Mouse (Mus musculus) midbrain, embryonic 14.5 days (tissue): Measurements from ENCODE around the gene Arx. TPM values are rescaled to one million over a fixed set of nuclear protein-coding genes. Genes with fewer than 3 reads are reported as not detected.

Experiments used
- ATAC-seq: fragments of 200-750 bp; cut with Nextera tagmentation; 2 replicates; pipeline ENCODE4 v1.8.0; 2017; ENCODE audit warnings: moderate number of reproducible peaks, moderate library complexity; ENCODE audit not compliant: low FRiP score, low TSS enrichment
- DNase-seq: peaks from one replicate; pipeline ENCODE4 v3.0.0-alpha.2; 2015
- H3K27ac ChIP-seq: fragments of 300-500 bp; sonication (generic); replicated peaks from 2 replicates; pipeline ENCODE4 v1.5.1; 2014; ENCODE audit warnings: mild to moderate bottlenecking, low read depth, low read length, moderate library complexity
- H3K27me3 ChIP-seq: fragments of 300-500 bp; sonication (generic); 2 replicates; pipeline ENCODE4 v1.6.1; 2014; ENCODE audit warnings: low read length, control low read depth, mixed read lengths; ENCODE audit not compliant: control insufficient read depth, insufficient read depth
- H3K36me3 ChIP-seq: fragments of 300-500 bp; sonication (generic); 2 replicates; pipeline ENCODE4 v1.6.1; 2014; ENCODE audit warnings: low read length, control low read depth; ENCODE audit not compliant: control insufficient read depth, insufficient read depth
- H3K4me1 ChIP-seq: fragments of 300-500 bp; sonication (generic); 2 replicates; pipeline ENCODE4 v1.6.1; 2014; ENCODE audit warnings: mild to moderate bottlenecking, antibody characterized with exemption, low read length, control low read depth; ENCODE audit not compliant: control insufficient read depth, insufficient read depth
- H3K4me2 ChIP-seq: fragments of 300-500 bp; sonication (generic); 2 replicates; pipeline ENCODE4 v1.6.1; 2014; ENCODE audit warnings: mild to moderate bottlenecking, low read length, moderate library complexity
- H3K4me3 ChIP-seq: fragments of 300-500 bp; sonication (generic); replicated peaks from 2 replicates; pipeline ENCODE4 v1.5.1; 2014; ENCODE audit warnings: low read depth, low read length
- H3K9ac ChIP-seq: fragments of 300-500 bp; sonication (generic); replicated peaks from 2 replicates; pipeline ENCODE4 v1.6.1; 2014; ENCODE audit warnings: mild to moderate bottlenecking, low read length, moderate library complexity
- H3K9me3 ChIP-seq: fragments of 300-500 bp; sonication (generic); 2 replicates; pipeline ENCODE4 v1.6.1; 2016; ENCODE audit warnings: low read length, control low read depth, mixed read lengths; ENCODE audit not compliant: control insufficient read depth
- WGBS: fragments of 180-500 bp; shearing (Covaris S2); extraction: QIAGEN DNeasy Blood & Tissue Kit; methylation state at CpG from one replicate; pipeline ENCODE4 v1.1.7; 2014; 5-methylcytosine and 5-hydroxymethylcytosine counted together
- polyA plus RNA-seq: library from polyadenylated mRNA; unstranded; fragments of >200 nt; fragmentation: Nextera tagmentation; extraction: Ambion mirVana; gene quantifications from 2 replicates; pipeline ENCODE4 v1.2.1, GENCODE M21; 2014

Arx gene
- polyA plus RNA-seq, result 0.70 and 1.0 TPM in 2 replicates

- ATAC-seq, result peak; percentile 94
- no peak within 1 kb of the TSS for H3K9ac ChIP-seq
- H3K27me3 ChIP-seq, result peaks cover 58% of the 10 kb centered on the region
Observed at GRCm38 (mm10) chrX:93286291-93286893, at the start of gene Arx. Gene Arx, plus strand, starts transcription at chrX:93286445.

GRCm38 (mm10) chrX:93251329-93251728 lies 34.9 kb upstream of the Arx start:
- no peak overlapping the region for H3K9ac ChIP-seq
- DNase-seq (no peak), ATAC-seq (no peak)
- H3K36me3 ChIP-seq, result no peaks in the 10 kb centered on the region
- 92% methylated on average over 1 of the region's 1 CpGs for WGBS
- H3K9me3 ChIP-seq, result no peaks in the 10 kb centered on the region
- H3K27ac ChIP-seq, result no peak overlapping the region
- no peak overlapping the region for H3K4me2 ChIP-seq
- no peaks in the 10 kb centered on the region for H3K27me3 ChIP-seq
- no peaks in the 10 kb centered on the region for H3K4me1 ChIP-seq
- no peak overlapping the region for H3K4me3 ChIP-seq

More at GRCm38 (mm10) chrX:93286291-93286893, at the start of gene Arx:
- peak within 1 kb of the TSS; percentile 43 for H3K4me2 ChIP-seq
- H3K4me1 ChIP-seq, result no peaks in the 10 kb centered on the region
- peak; percentile 86 for DNase-seq
- 21% methylated on average over 31 of the region's 31 CpGs for WGBS
- peak within 1 kb of the TSS; percentile 12; the same call in 1 of the 2 replicates for H3K4me3 ChIP-seq
- no peaks in the 10 kb centered on the region for H3K36me3 ChIP-seq
- no peak within 1 kb of the TSS for H3K27ac ChIP-seq
- H3K9me3 ChIP-seq, result no peaks in the 10 kb centered on the region

- 44% methylated on average over 3 of the region's 3 CpGs for WGBS
- Histone ChIP-seq H3K4me2 (no peak overlapping the region), H3K4me1 (no peaks in the 10 kb centered on the region), H3K27me3 (peaks cover 5% of the 10 kb centered on the region; the same call in 1 of the 2 replicates), H3K4me3 (no peak overlapping the region), H3K27ac (no peak overlapping the region), H3K9me3 (no peaks in the 10 kb centered on the region), H3K9ac (no peak overlapping the region), H3K36me3 (no peaks in the 10 kb centered on the region)
- DNase-seq, result no peak
- no peak for ATAC-seq
Observed at GRCm38 (mm10) chrX:93275689-93276088, 10.6 kb upstream of the Arx start.

GRCm38 (mm10) chrX:93279940-93280339 lies 6.3 kb upstream of the Arx start:
- DNase-seq, result no peak

GRCm38 (mm10) chrX:93281028-93281723 lies 5.1 kb upstream of the Arx start:
- peak overlapping the region; percentile 12; the same call in 1 of the 2 replicates for H3K4me2 ChIP-seq
- DNase-seq (peak; percentile 70), ATAC-seq (no peak)
- 20% methylated on average over 23 of the region's 23 CpGs for WGBS
- H3K27ac ChIP-seq, result no peak overlapping the region
- peaks cover 38% of the 10 kb centered on the region for H3K27me3 ChIP-seq
- H3K9me3 ChIP-seq, result no peaks in the 10 kb centered on the region
- H3K4me3 ChIP-seq, result no peak overlapping the region
- no peak overlapping the region for H3K9ac ChIP-seq
- H3K36me3 ChIP-seq, result no peaks in the 10 kb centered on the region
- no peaks in the 10 kb centered on the region for H3K4me1 ChIP-seq

More at GRCm38 (mm10) chrX:93279940-93280339, 6.3 kb upstream of the Arx start:
- no peaks in the 10 kb centered on the region for H3K4me1 ChIP-seq
- 27% methylated on average over 7 of the region's 11 CpGs for WGBS
- no peaks in the 10 kb centered on the region for H3K9me3 ChIP-seq
- H3K27ac ChIP-seq, result no peak overlapping the region
- H3K36me3 ChIP-seq, result no peaks in the 10 kb centered on the region
- H3K4me2 ChIP-seq, result no peak overlapping the region
- ATAC-seq, result no peak
- H3K4me3 ChIP-seq, result no peak overlapping the region
- H3K9ac ChIP-seq, result no peak overlapping the region
- peaks cover 26% of the 10 kb centered on the region; the same call in 1 of the 2 replicates for H3K27me3 ChIP-seq

GRCm38 (mm10) chrX:93281756-93282155 lies 4.5 kb upstream of the Arx start:
- H3K36me3 ChIP-seq, result no peaks in the 10 kb centered on the region
- H3K4me1 ChIP-seq, result no peaks in the 10 kb centered on the region
- WGBS, result 24% methylated on average over 5 of the region's 5 CpGs
- peaks cover 43% of the 10 kb centered on the region for H3K27me3 ChIP-seq
- ATAC-seq, result no peak
- H3K4me3 ChIP-seq, result no peak overlapping the region
- H3K27ac ChIP-seq, result no peak overlapping the region
- H3K9ac ChIP-seq, result no peak overlapping the region
- H3K9me3 ChIP-seq, result no peaks in the 10 kb centered on the region
- DNase-seq, result peak; percentile 4
- H3K4me2 ChIP-seq, result peak overlapping the region; percentile 12; the same call in 1 of the 2 replicates

- H3K9me3 ChIP-seq, result no peaks in the 10 kb centered on the region
- H3K27ac ChIP-seq, result no peak overlapping the region
- no peak overlapping the region; the same call in 1 of the 2 replicates for H3K4me2 ChIP-seq
- no peak overlapping the region for H3K9ac ChIP-seq
- ATAC-seq (no peak), DNase-seq (peak; percentile 2)
- peaks cover 58% of the 10 kb centered on the region for H3K27me3 ChIP-seq
- H3K4me3 ChIP-seq, result no peak overlapping the region
- H3K4me1 ChIP-seq, result no peaks in the 10 kb centered on the region
- WGBS, result 23% methylated on average over 10 of the region's 10 CpGs
- H3K36me3 ChIP-seq, result no peaks in the 10 kb centered on the region
Observed at GRCm38 (mm10) chrX:93285091-93285490, 1.2 kb upstream of the Arx start.

- no peak for ATAC-seq
- H3K27ac ChIP-seq, result no peak overlapping the region
- peaks cover 57% of the 10 kb centered on the region for H3K27me3 ChIP-seq
- H3K9me3 ChIP-seq, result no peaks in the 10 kb centered on the region
- no peaks in the 10 kb centered on the region for H3K4me1 ChIP-seq
- H3K9ac ChIP-seq, result peak overlapping the region; percentile 20; the same call in 1 of the 2 replicates
- 24% methylated on average over 28 of the region's 37 CpGs for WGBS
- peak; percentile 41 for DNase-seq
- peak overlapping the region; percentile 36 for H3K4me3 ChIP-seq
- H3K36me3 ChIP-seq, result no peaks in the 10 kb centered on the region
- peak overlapping the region; percentile 58 for H3K4me2 ChIP-seq
Observed at GRCm38 (mm10) chrX:93288339-93288738, 2.1 kb downstream of the Arx start.
